Mouse (Mus musculus): ENCODE measurements at regions not wholly inside any gene's neighbourhood (a gene's known extent, or its start where the extent isn't known, plus 50 kb on each side); places are given as distances from the start of the nearest gene placed in this dataset.

- Histone ChIP-seq H3K36me3 (ENCODE audit: control insufficient read depth, insufficient read depth, low read length) (no peaks in the 10 kb centered on the region), H3K4me1 (ENCODE audit: control insufficient read depth, insufficient read depth, insufficient read length, low read length) (no peaks in the 10 kb centered on the region), H3K27ac (ENCODE audit: insufficient read depth, low read depth, low read length) (no peak overlapping the region), H3K4me3 (ENCODE audit: low read depth, low read length) (no peak overlapping the region), H3K27me3 (ENCODE audit: control insufficient read depth, insufficient read depth, low read length) (no peaks in the 10 kb centered on the region)
- TF ChIP-seq CTCF (IDR thresholded peaks at IDR 0.05; ENCODE audit: extremely low read depth, insufficient read length, insufficient replicate concordance, low read depth, low read length) (no peak), POLR2A (IDR thresholded peaks at IDR 0.05; ENCODE audit: low read depth, low read length) (no peak)
- WGBS = 66% methylated on average over 5 of the region's 5 CpGs
Observed at GRCm38 (mm10) chr10:122551586-122551985, 103.3 kb downstream of the Avpr1a start.

GRCm38 (mm10) chr10:122553124-122553822 is 105.0 kb downstream of the Avpr1a start:
- 53% methylated on average over 2 of the region's 2 CpGs for WGBS
- Histone ChIP-seq H3K27ac (ENCODE audit: insufficient read depth, low read depth, low read length) (no peak overlapping the region), H3K4me3 (ENCODE audit: low read depth, low read length) (no peak overlapping the region), H3K4me1 (ENCODE audit: control insufficient read depth, insufficient read depth, insufficient read length, low read length) (no peaks in the 10 kb centered on the region), H3K36me3 (ENCODE audit: control insufficient read depth, insufficient read depth, low read length) (no peaks in the 10 kb centered on the region), H3K27me3 (ENCODE audit: control insufficient read depth, insufficient read depth, low read length) (no peaks in the 10 kb centered on the region)
- TF ChIP-seq CTCF (IDR thresholded peaks at IDR 0.05; ENCODE audit: extremely low read depth, insufficient read length, insufficient replicate concordance, low read depth, low read length) (0 out of 2 replicates have a peak, but pooled peaks have one; percentile 18), POLR2A (IDR thresholded peaks at IDR 0.05; ENCODE audit: low read depth, low read length) (no peak)

GRCm38 (mm10) chr10:122553851-122554250 is 105.6 kb downstream of the Avpr1a start:
- H3K27ac ChIP-seq (ENCODE audit: insufficient read depth, low read depth, low read length) = no peak overlapping the region
- H3K4me1 ChIP-seq (ENCODE audit: control insufficient read depth, insufficient read depth, insufficient read length, low read length) = no peaks in the 10 kb centered on the region
- TF ChIP-seq POLR2A (IDR thresholded peaks at IDR 0.05; ENCODE audit: low read depth, low read length) (no peak), CTCF (IDR thresholded peaks at IDR 0.05; ENCODE audit: extremely low read depth, insufficient read length, insufficient replicate concordance, low read depth, low read length) (no peak)
- no peaks in the 10 kb centered on the region for H3K27me3 ChIP-seq (ENCODE audit: control insufficient read depth, insufficient read depth, low read length)
- no peaks in the 10 kb centered on the region for H3K36me3 ChIP-seq (ENCODE audit: control insufficient read depth, insufficient read depth, low read length)
- 49% methylated on average over 2 of the region's 2 CpGs for WGBS
- H3K4me3 ChIP-seq (ENCODE audit: low read depth, low read length) = no peak overlapping the region

- TF ChIP-seq CTCF (IDR thresholded peaks at IDR 0.05; ENCODE audit: extremely low read depth, insufficient read length, insufficient replicate concordance, low read depth, low read length) (no peak), POLR2A (IDR thresholded peaks at IDR 0.05; ENCODE audit: low read depth, low read length) (no peak)
- no peak overlapping the region for H3K4me3 ChIP-seq (ENCODE audit: low read depth, low read length)
- WGBS = 98% methylated on average over 1 of the region's 1 CpGs
Observed at GRCm38 (mm10) chr10:122558660-122559059, 110.4 kb downstream of the Avpr1a start.

GRCm38 (mm10) chr10:122560001-122560695 is 111.8 kb downstream of the Avpr1a start:
- 37% methylated on average over 10 of the region's 10 CpGs for WGBS
- H3K4me3 ChIP-seq (ENCODE audit: low read depth, low read length) = no peak overlapping the region
- TF ChIP-seq CTCF (IDR thresholded peaks at IDR 0.05; ENCODE audit: extremely low read depth, insufficient read length, insufficient replicate concordance, low read depth, low read length) = no peak
- no peak for TF ChIP-seq POLR2A (IDR thresholded peaks at IDR 0.05; ENCODE audit: low read depth, low read length)
- no peaks in the 10 kb centered on the region for H3K27me3 ChIP-seq (ENCODE audit: control insufficient read depth, insufficient read depth, low read length)
- H3K27ac ChIP-seq (ENCODE audit: insufficient read depth, low read depth, low read length) = no peak overlapping the region
- H3K36me3 ChIP-seq (ENCODE audit: control insufficient read depth, insufficient read depth, low read length) = no peaks in the 10 kb centered on the region
- no peaks in the 10 kb centered on the region for H3K4me1 ChIP-seq (ENCODE audit: control insufficient read depth, insufficient read depth, insufficient read length, low read length)

More at GRCm38 (mm10) chr10:122558660-122559059, 110.4 kb downstream of the Avpr1a start:
- H3K27me3 ChIP-seq (ENCODE audit: control insufficient read depth, insufficient read depth, low read length) = no peaks in the 10 kb centered on the region
- no peaks in the 10 kb centered on the region for H3K36me3 ChIP-seq (ENCODE audit: control insufficient read depth, insufficient read depth, low read length)
- no peak overlapping the region for H3K27ac ChIP-seq (ENCODE audit: insufficient read depth, low read depth, low read length)
- H3K4me1 ChIP-seq (ENCODE audit: control insufficient read depth, insufficient read depth, insufficient read length, low read length) = no peaks in the 10 kb centered on the region

- TF ChIP-seq POLR2A (IDR thresholded peaks at IDR 0.05; ENCODE audit: low read depth, low read length) = no peak
- no peak for TF ChIP-seq CTCF (IDR thresholded peaks at IDR 0.05; ENCODE audit: extremely low read depth, insufficient read length, insufficient replicate concordance, low read depth, low read length)
- no peak overlapping the region for H3K27ac ChIP-seq (ENCODE audit: insufficient read depth, low read depth, low read length)
- H3K36me3 ChIP-seq (ENCODE audit: control insufficient read depth, insufficient read depth, low read length) = no peaks in the 10 kb centered on the region
- no peaks in the 10 kb centered on the region for H3K27me3 ChIP-seq (ENCODE audit: control insufficient read depth, insufficient read depth, low read length)
- no peak overlapping the region for H3K4me3 ChIP-seq (ENCODE audit: low read depth, low read length)
- no peaks in the 10 kb centered on the region for H3K4me1 ChIP-seq (ENCODE audit: control insufficient read depth, insufficient read depth, insufficient read length, low read length)
- WGBS = 24% methylated on average over 3 of the region's 3 CpGs
Observed at GRCm38 (mm10) chr10:122561924-122562323, 113.6 kb downstream of the Avpr1a start.

- WGBS = 58% methylated on average over 6 of the region's 6 CpGs
- TF ChIP-seq CTCF (IDR thresholded peaks at IDR 0.05; ENCODE audit: extremely low read depth, insufficient read length, insufficient replicate concordance, low read depth, low read length) (no peak), POLR2A (IDR thresholded peaks at IDR 0.05; ENCODE audit: low read depth, low read length) (no peak)
- Histone ChIP-seq H3K27me3 (ENCODE audit: control insufficient read depth, insufficient read depth, low read length) (no peaks in the 10 kb centered on the region), H3K27ac (ENCODE audit: insufficient read depth, low read depth, low read length) (no peak overlapping the region), H3K36me3 (ENCODE audit: control insufficient read depth, insufficient read depth, low read length) (no peaks in the 10 kb centered on the region), H3K4me3 (ENCODE audit: low read depth, low read length) (no peak overlapping the region), H3K4me1 (ENCODE audit: control insufficient read depth, insufficient read depth, insufficient read length, low read length) (no peaks in the 10 kb centered on the region)
Observed at GRCm38 (mm10) chr10:122562542-122562941, 114.2 kb downstream of the Avpr1a start.
